Mouse (Mus musculus): Measurements from ENCODE around the gene Spock2.

GRCm38 (mm10) chr10:60105391-60106145, 451 bp upstream of the Spock2 start:
- no peak for TF ChIP-seq MAZ (IDR thresholded peaks at IDR 0.05; ENCODE audit: low read depth, low read length)
- no peak for TF ChIP-seq CTCF (conservative IDR thresholded peaks at IDR 0.05 in 1 of 2, IDR thresholded peaks at IDR 0.05 in 1 of 2; ENCODE audit: low read depth in 2 of 2, low read length in 2 of 2)
- TF ChIP-seq POLR2A (IDR thresholded peaks at IDR 0.05; ENCODE audit: low read depth, low read length), result no peak
- no peak for TF ChIP-seq CHD1 (IDR thresholded peaks at IDR 0.05; ENCODE audit: low read depth, low read length)
- TF ChIP-seq NELFE (IDR thresholded peaks at IDR 0.05; ENCODE audit: low read depth, low read length), result no peak
- no peak for TF ChIP-seq EP300 (IDR thresholded peaks at IDR 0.05; ENCODE audit: low read length)
- no peak for TF ChIP-seq HCFC1 (IDR thresholded peaks at IDR 0.05; ENCODE audit: low read depth, low read length)
- no peak for TF ChIP-seq E2F4 (IDR thresholded peaks at IDR 0.05; ENCODE audit: insufficient replicate concordance, low read depth, low read length)
- TF ChIP-seq MAX (IDR thresholded peaks at IDR 0.05; ENCODE audit: low read length), result no peak
- no peak for TF ChIP-seq USF2 (conservative IDR thresholded peaks at IDR 0.05; ENCODE audit: low read depth, low read length)
- TF ChIP-seq KAT2A (IDR thresholded peaks at IDR 0.05; ENCODE audit: insufficient replicate concordance, low read length), result no peak
- no peak for TF ChIP-seq ZMIZ1 (IDR thresholded peaks at IDR 0.05; ENCODE audit: low read depth, low read length)
- no peak for TF ChIP-seq ZC3H11A (IDR thresholded peaks at IDR 0.05; ENCODE audit: low read depth, low read length)
- no peak for TF ChIP-seq USF1 (IDR thresholded peaks at IDR 0.05; ENCODE audit: low read depth, low read length)

All from CH12.LX (cell line).